Mouse (Mus musculus): ENCODE measurements at regions not wholly inside any gene's neighbourhood (a gene's known extent, or its start where the extent isn't known, plus 50 kb on each side); places are given as distances from the start of the nearest gene placed in this dataset.

DNA sequence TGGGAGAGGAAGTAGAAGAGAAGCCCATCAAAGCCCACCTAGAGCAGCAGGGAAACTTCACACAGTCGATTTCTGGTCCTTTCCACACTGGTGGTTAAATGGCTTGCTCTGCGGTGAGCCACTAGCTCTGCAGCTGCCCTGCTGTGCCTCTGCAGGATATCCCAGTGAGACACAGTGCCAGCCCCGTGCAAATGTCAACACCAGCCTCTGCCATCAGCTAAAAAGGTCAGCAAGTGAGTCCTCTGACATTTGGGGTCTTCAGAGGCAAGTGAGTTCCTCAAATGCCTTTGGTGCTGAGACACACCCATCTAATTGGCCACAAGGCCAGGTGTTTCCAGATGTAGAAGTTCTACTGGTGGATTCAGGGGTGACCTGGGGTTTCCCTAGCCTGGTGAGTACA is 66.6 kb upstream of the Enpp6 start:
- Histone ChIP-seq H3K9ac (ENCODE audit: insufficient read depth, low read depth) (no peak overlapping the region), H3K9me3 (replicated peaks; ENCODE audit: low read length) (no peaks in the 10 kb centered on the region), H3K79me2 (replicated peaks; ENCODE audit: control insufficient read depth, extremely low read depth, insufficient read depth, poor library complexity, severe bottlenecking) (no peaks in the 10 kb centered on the region), H3K4me3 (replicated peaks in 1 of 3; ENCODE audit: low read depth in 2 of 3, low read length in 2 of 3, poor library complexity in 1 of 3) (no peak overlapping the region), H3K4me2 (ENCODE audit: insufficient read depth, low read depth, poor library complexity, severe bottlenecking) (no peak overlapping the region), H3K27ac (ENCODE audit: insufficient read depth, low read depth) (no peak overlapping the region), H3K27me3 (replicated peaks) (no peaks in the 10 kb centered on the region), H3K36me3 (replicated peaks in 1 of 2; ENCODE audit: control insufficient read depth in 1 of 2, insufficient read depth in 1 of 2, low read length in 1 of 2) (no peaks in the 10 kb centered on the region), H3K4me1 (ENCODE audit: control insufficient read depth in 1 of 2, insufficient read depth in 2 of 2) (peaks cover 5 to 24% of the 10 kb centered on the region in 2 experiments; a peak in 3 of 4 replicates)
- dilution Hi-C loops (cut with MboI; ENCODE audit: extremely low pct_ligation_motif_present, extremely low pct_unique_long_range_greater_than_20kb, low sequenced_read_pairs), result no loop called here
- no peak for DNase-seq (ENCODE audit: extremely low read depth)
- TF ChIP-seq HCFC1 (IDR thresholded peaks at IDR 0.05; ENCODE audit: low read depth, low read length), result no peak
- TF ChIP-seq GABPA (IDR thresholded peaks at IDR 0.05; ENCODE audit: insufficient replicate concordance, low read depth, low read length), result no peak
- no peak for TF ChIP-seq RAD21 (IDR thresholded peaks at IDR 0.05; ENCODE audit: low read depth, low read length)
- no peak for TF ChIP-seq TCF12 (IDR thresholded peaks at IDR 0.05; ENCODE audit: low read depth, low read length)
- TF ChIP-seq POLR2AphosphoS2 (IDR thresholded peaks at IDR 0.05; ENCODE audit: low read depth, low read length), result no peak
- TF ChIP-seq MXI1 (IDR thresholded peaks at IDR 0.05; ENCODE audit: low read depth, low read length), result no peak
- no peak for TF ChIP-seq KAT2A (IDR thresholded peaks at IDR 0.05; ENCODE audit: insufficient replicate concordance, low read length)
- TF ChIP-seq MEF2A (IDR thresholded peaks at IDR 0.05; ENCODE audit: borderline replicate concordance, low read depth, low read length), result no peak
- TF ChIP-seq ZKSCAN1 (IDR thresholded peaks at IDR 0.05; ENCODE audit: borderline replicate concordance, low read depth, low read length), result no peak
- no peak for TF ChIP-seq IRF4 (IDR thresholded peaks at IDR 0.05; ENCODE audit: low read depth, low read length)
- no peak for TF ChIP-seq MYC (IDR thresholded peaks at IDR 0.05; ENCODE audit: low read depth, low read length)
- TF ChIP-seq MAX (IDR thresholded peaks at IDR 0.05; ENCODE audit: low read length), result no peak
- no peak for TF ChIP-seq JUN (IDR thresholded peaks at IDR 0.05; ENCODE audit: insufficient read depth, low read depth, low read length)
- no peak for TF ChIP-seq SIN3A (IDR thresholded peaks at IDR 0.05; ENCODE audit: low read length)
- no peak for TF ChIP-seq UBTF (IDR thresholded peaks at IDR 0.05; ENCODE audit: low read depth, low read length)
- no peak for TF ChIP-seq BHLHE40 (IDR thresholded peaks at IDR 0.05; ENCODE audit: low read depth, low read length)
- TF ChIP-seq CHD1 (IDR thresholded peaks at IDR 0.05; ENCODE audit: low read depth, low read length), result no peak
- TF ChIP-seq PAX5 (IDR thresholded peaks at IDR 0.05; ENCODE audit: low read length), result no peak
- TF ChIP-seq USF1 (IDR thresholded peaks at IDR 0.05; ENCODE audit: low read depth, low read length), result no peak
- in situ Hi-C loops (cut with MboI; ENCODE audit: low pct_ligation_motif_present, low pct_unique_long_range_greater_than_20kb, low sequenced_read_pairs), result no loop called here

DNA sequence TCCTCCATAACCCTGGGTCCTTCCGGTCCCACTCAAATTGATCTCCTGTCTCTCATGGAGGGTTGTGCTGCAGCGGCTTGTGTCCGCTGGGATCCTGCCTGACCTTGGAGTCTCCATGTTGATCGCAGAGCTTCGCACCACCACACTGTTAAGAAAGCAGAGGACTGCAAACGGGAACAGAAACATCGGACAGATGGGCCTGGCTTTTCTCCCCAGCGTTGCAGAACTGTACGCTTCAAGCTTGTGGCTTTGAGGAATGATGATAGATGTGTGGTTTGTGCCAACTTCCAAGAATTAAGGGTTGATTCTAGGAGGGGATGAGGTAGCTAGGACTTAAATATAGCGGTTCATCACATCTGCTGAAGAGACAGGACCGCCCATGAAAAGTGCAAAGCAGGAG is 65.6 kb upstream of the Enpp6 start:
- H3K4me3 ChIP-seq (replicated peaks in 1 of 3; ENCODE audit: low read depth in 2 of 3, low read length in 2 of 3, poor library complexity in 1 of 3), result no peak overlapping the region
- H3K79me2 ChIP-seq (replicated peaks; ENCODE audit: control insufficient read depth, extremely low read depth, insufficient read depth, poor library complexity, severe bottlenecking), result no peaks in the 10 kb centered on the region
- dilution Hi-C loops (cut with MboI; ENCODE audit: extremely low pct_ligation_motif_present, extremely low pct_unique_long_range_greater_than_20kb, low sequenced_read_pairs), result no loop called here

More for the DNA sequence above, 65.6 kb upstream of the Enpp6 start:
- DNase-seq (ENCODE audit: extremely low read depth), result no peak
- Histone ChIP-seq H3K9ac (ENCODE audit: insufficient read depth, low read depth) (no peak overlapping the region), H3K4me2 (ENCODE audit: insufficient read depth, low read depth, poor library complexity, severe bottlenecking) (no peak overlapping the region), H3K9me3 (replicated peaks; ENCODE audit: low read length) (no peaks in the 10 kb centered on the region), H3K27ac (ENCODE audit: insufficient read depth, low read depth) (no peak overlapping the region), H3K27me3 (replicated peaks) (no peaks in the 10 kb centered on the region), H3K4me1 (ENCODE audit: control insufficient read depth in 1 of 2, insufficient read depth in 2 of 2) (peaks cover 8 to 28% of the 10 kb centered on the region in 2 experiments; a peak in 3 of 4 replicates), H3K36me3 (replicated peaks in 1 of 2; ENCODE audit: control insufficient read depth in 1 of 2, insufficient read depth in 1 of 2, low read length in 1 of 2) (no peaks in the 10 kb centered on the region)
- no peak for TF ChIP-seq GABPA (IDR thresholded peaks at IDR 0.05; ENCODE audit: insufficient replicate concordance, low read depth, low read length)
- TF ChIP-seq MAFK (IDR thresholded peaks at IDR 0.05; ENCODE audit: insufficient replicate concordance, low read length), result no peak
- no peak for TF ChIP-seq MAZ (IDR thresholded peaks at IDR 0.05; ENCODE audit: low read depth, low read length)
- TF ChIP-seq IRF4 (IDR thresholded peaks at IDR 0.05; ENCODE audit: low read depth, low read length), result no peak
- no peak for TF ChIP-seq EP300 (IDR thresholded peaks at IDR 0.05; ENCODE audit: low read length)
- TF ChIP-seq ETS1 (conservative IDR thresholded peaks at IDR 0.05; ENCODE audit: low read depth, low read length), result no peak
- no peak for TF ChIP-seq NELFE (IDR thresholded peaks at IDR 0.05; ENCODE audit: low read depth, low read length)
- TF ChIP-seq SIN3A (IDR thresholded peaks at IDR 0.05; ENCODE audit: low read length), result no peak
- no peak for TF ChIP-seq NRF1 (IDR thresholded peaks at IDR 0.05; ENCODE audit: low read depth, low read length)
- TF ChIP-seq MXI1 (IDR thresholded peaks at IDR 0.05; ENCODE audit: low read depth, low read length), result no peak
- TF ChIP-seq ZKSCAN1 (IDR thresholded peaks at IDR 0.05; ENCODE audit: borderline replicate concordance, low read depth, low read length), result no peak
- TF ChIP-seq KAT2A (IDR thresholded peaks at IDR 0.05; ENCODE audit: insufficient replicate concordance, low read length), result no peak
- TF ChIP-seq MAX (IDR thresholded peaks at IDR 0.05; ENCODE audit: low read length), result no peak
- no peak for TF ChIP-seq RCOR1 (conservative IDR thresholded peaks at IDR 0.05; ENCODE audit: low read depth, low read length)
- TF ChIP-seq MYC (IDR thresholded peaks at IDR 0.05; ENCODE audit: low read depth, low read length), result no peak
- in situ Hi-C loops (cut with MboI; ENCODE audit: low pct_ligation_motif_present, low pct_unique_long_range_greater_than_20kb, low sequenced_read_pairs), result no loop called here

Measured in CH12.LX (cell line).